Mouse (Mus musculus) thymus, adult 2 months (tissue): Measurements from ENCODE around the gene Rp2.
"Not testable (repeated sequence)": the region's sequence is repeated elsewhere in the genome, so short reads cannot be mapped to it uniquely, and the experiment has no call there.

Experiments used
- CTCF ChIP-seq: fragments of 200-500 bp; IDR thresholded peaks from 2 replicates; pipeline ENCODE4 v1.5.1; 2012; ENCODE audit warnings: mild to moderate bottlenecking, control low read depth, low read length, moderate library complexity, borderline replicate concordance; ENCODE audit not compliant: control insufficient read depth, poor library complexity, insufficient read depth; ENCODE audit errors: extremely low read depth
- POLR2A ChIP-seq: fragments of 200-500 bp; IDR thresholded peaks from 2 replicates; pipeline ENCODE4 v1.6.1; 2012; ENCODE audit warnings: mild to moderate bottlenecking, low read length, control low read depth, moderate library complexity; ENCODE audit not compliant: control insufficient read depth, poor library complexity, insufficient read depth; ENCODE audit errors: extremely low read depth

DNA sequence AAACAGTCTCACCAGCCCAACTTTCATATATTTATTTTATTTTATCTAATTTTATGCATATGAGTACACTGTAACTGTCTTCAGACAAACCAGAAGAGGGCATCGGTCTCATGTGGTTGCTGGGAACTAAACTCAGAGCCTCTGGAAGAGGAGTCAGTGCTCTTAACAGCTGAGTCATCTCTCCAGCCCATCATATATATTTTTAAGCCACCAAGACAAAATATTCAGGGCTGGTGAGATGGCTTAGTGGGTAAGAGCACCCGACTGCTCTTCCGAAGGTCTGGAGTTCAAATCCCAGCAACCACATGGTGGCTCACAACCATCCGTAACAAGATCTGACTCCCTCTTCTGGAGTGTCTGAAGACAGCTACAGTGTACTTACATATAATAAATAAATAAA lies 14.0 kb upstream of the Rp2 start:
- not testable (repeated sequence) for TF ChIP-seq POLR2A, CTCF
